Mouse (Mus musculus) G1E (cell line): ENCODE measurements around the gene Fcer2a.

Source experiments
- CTCF ChIP-seq: IDR thresholded peaks from 2 replicates; pipeline ENCODE4 v1.5.1; 2012; ENCODE audit warnings: low read depth, low read length, inconsistent platforms, mixed read lengths
- GATA1 ChIP-seq: IDR thresholded peaks from 2 replicates; pipeline ENCODE4 v1.6.1; 2012; ENCODE audit warnings: borderline replicate concordance, low read length, inconsistent platforms, mixed read lengths
- GATA2 ChIP-seq: IDR thresholded peaks from 2 replicates; pipeline ENCODE4 v1.6.1; 2012; ENCODE audit warnings: low read depth, low read length, inconsistent platforms, borderline replicate concordance
- POLR2AphosphoS5 ChIP-seq: IDR thresholded peaks from 2 replicates; pipeline ENCODE4 v1.6.1; 2012; ENCODE audit warnings: low read depth, low read length, inconsistent platforms; ENCODE audit not compliant: insufficient replicate concordance
- TAL1 ChIP-seq: conservative IDR thresholded peaks from 2 replicates; pipeline ENCODE4 v1.6.1; 2012; ENCODE audit warnings: low read depth, low read length, inconsistent platforms, mixed read lengths

GRCm38 (mm10) chr8:3710312-3710711, 16.3 kb upstream of the Fcer2a start:
- TF ChIP-seq CTCF (no peak), TAL1 (no peak), GATA1 (no peak), POLR2AphosphoS5 (no peak), GATA2 (no peak)
